Mouse (Mus musculus) heart, postnatal 0 days (tissue): ENCODE results near the gene Eppin. TPM values are rescaled to one million over a fixed set of nuclear protein-coding genes. Genes with fewer than 3 reads are reported as not detected.

ENCODE experiments used
- ATAC-seq: fragments of 200-750 bp; cut with Nextera tagmentation; 2 replicates; pipeline ENCODE4 v1.8.0; 2017; ENCODE audit warnings: low read depth, moderate number of reproducible peaks, moderate library complexity; ENCODE audit not compliant: insufficient read depth
- DNase-seq: peaks from one replicate; pipeline ENCODE4 v3.0.0-alpha.2; 2016; ENCODE audit warnings: low spot score
- H3K27ac ChIP-seq: fragments of 300-500 bp; sonication (generic); 2 replicates; pipeline ENCODE4 v1.5.1; 2014; ENCODE audit warnings: low read depth, mild to moderate bottlenecking
- H3K27me3 ChIP-seq: fragments of 300-500 bp; sonication (generic); 2 replicates; pipeline ENCODE4 v1.6.1; 2014; ENCODE audit warnings: low read length, mixed read lengths; ENCODE audit not compliant: control insufficient read depth, insufficient read depth
- H3K36me3 ChIP-seq: fragments of 300-500 bp; sonication (generic); replicated peaks from 2 replicates; pipeline ENCODE4 v1.6.1; 2014; ENCODE audit warnings: low read length, mixed read lengths; ENCODE audit not compliant: control insufficient read depth, insufficient read depth
- H3K4me1 ChIP-seq: fragments of 300-500 bp; sonication (generic); 2 replicates; pipeline ENCODE4 v1.6.1; 2014; ENCODE audit warnings: antibody characterized with exemption; ENCODE audit not compliant: control insufficient read depth, insufficient read depth
- H3K4me2 ChIP-seq: fragments of 300-500 bp; sonication (generic); 2 replicates; pipeline ENCODE4 v1.6.1; 2014; ENCODE audit warnings: low read depth, mild to moderate bottlenecking, low read length, moderate library complexity
- H3K4me3 ChIP-seq: fragments of 300-500 bp; sonication (generic); 2 replicates; pipeline ENCODE4 v1.5.1; 2014; ENCODE audit warnings: low read depth, low read length
- H3K9ac ChIP-seq: fragments of 300-500 bp; sonication (generic); replicated peaks from 2 replicates; pipeline ENCODE4 v1.6.1; 2014; ENCODE audit warnings: low read depth, low read length, mixed read lengths
- H3K9me3 ChIP-seq: fragments of 300-500 bp; sonication (generic); replicated peaks from 2 replicates; pipeline ENCODE4 v1.6.1; 2016; ENCODE audit warnings: low read length; ENCODE audit not compliant: control insufficient read depth
- CTCF ChIP-seq: IDR thresholded peaks from 2 replicates; pipeline ENCODE4 v1.5.1; 2016; ENCODE audit warnings: antibody characterized with exemption, control low read depth, low read depth
- EP300 ChIP-seq: IDR thresholded peaks from 2 replicates; pipeline ENCODE4 v1.6.1; 2016; ENCODE audit warnings: antibody characterized with exemption, low read depth
- WGBS: fragments of 180-500 bp; shearing (Covaris S2); extraction: QIAGEN DNeasy Blood & Tissue Kit; methylation state at CpG from one replicate; pipeline ENCODE4 v1.1.7; 2014; 5-methylcytosine and 5-hydroxymethylcytosine counted together
- polyA plus RNA-seq: library from polyadenylated mRNA; unstranded; fragments of >200 nt; fragmentation: Nextera tagmentation; extraction: Ambion mirVana; gene quantifications from 2 replicates; pipeline ENCODE4 v1.2.1, GENCODE M21; 2015
- total RNA-seq: library from RNA; depleted of rRNA; stranded (reverse); fragments of >200 nt; gene quantifications from 2 replicates; pipeline ENCODE4 v1.2.3, GENCODE M21; 2014; ENCODE audit warnings: low replicate concordance; rRNA removed

Gene Eppin
- total RNA-seq (not detected in 2 replicates), polyA plus RNA-seq (not detected in 2 replicates)

- Histone ChIP-seq H3K9me3 (no peaks in the 10 kb centered on the region), H3K4me2 (no peak within 1 kb of the TSS), H3K36me3 (no peaks in the 10 kb centered on the region), H3K9ac (no peak within 1 kb of the TSS), H3K27ac (no peak within 1 kb of the TSS), H3K4me3 (no peak within 1 kb of the TSS), H3K27me3 (0 out of 2 replicates have a peak, but pooled peaks cover 2% of the 10 kb centered on the region), H3K4me1 (no peaks in the 10 kb centered on the region)
- WGBS, result 59% methylated on average over 4 of the region's 4 CpGs
- ATAC-seq, result no peak
- TF ChIP-seq EP300 (no peak), CTCF (no peak)
- DNase-seq, result no peak
Observed at GRCm38 (mm10) chr2:164593494-164593893, at the start of gene Eppin. Eppin (minus strand) TSS chr2:164593594.

GRCm38 (mm10) chr2:164641881-164642673 is 48.7 kb upstream of the Eppin start:
- no peak for TF ChIP-seq CTCF
- no peak for TF ChIP-seq EP300
- WGBS, result 70% methylated on average over 13 of the region's 13 CpGs
- Histone ChIP-seq H3K9ac (no peak overlapping the region), H3K36me3 (no peaks in the 10 kb centered on the region), H3K27ac (no peak overlapping the region), H3K27me3 (no peaks in the 10 kb centered on the region), H3K9me3 (0 out of 2 replicates have a peak, but pooled peaks cover 3% of the 10 kb centered on the region), H3K4me3 (no peak overlapping the region), H3K4me2 (no peak overlapping the region), H3K4me1 (no peaks in the 10 kb centered on the region)
- ATAC-seq, result no peak
- no peak for DNase-seq

GRCm38 (mm10) chr2:164641129-164641528 is 47.7 kb upstream of the Eppin start:
- no peaks in the 10 kb centered on the region for H3K9me3 ChIP-seq
- H3K4me3 ChIP-seq, result no peak overlapping the region
- no peaks in the 10 kb centered on the region for H3K36me3 ChIP-seq
- DNase-seq, result no peak
- H3K27me3 ChIP-seq, result no peaks in the 10 kb centered on the region
- H3K4me1 ChIP-seq, result no peaks in the 10 kb centered on the region
- 54% methylated on average over 7 of the region's 7 CpGs for WGBS
- no peak for TF ChIP-seq EP300
- no peak for TF ChIP-seq CTCF
- no peak overlapping the region for H3K27ac ChIP-seq
- no peak for ATAC-seq
- H3K9ac ChIP-seq, result no peak overlapping the region
- H3K4me2 ChIP-seq, result no peak overlapping the region

GRCm38 (mm10) chr2:164638696-164639095 is 45.3 kb upstream of the Eppin start, which contains the start of gene Wfdc16:
Wfdc16 (minus strand) TSS chr2:164638796.
- Histone ChIP-seq H3K9me3 (no peaks in the 10 kb centered on the region), H3K27me3 (no peaks in the 10 kb centered on the region), H3K4me3 (no peak within 1 kb of the TSS), H3K4me1 (no peaks in the 10 kb centered on the region), H3K27ac (no peak within 1 kb of the TSS), H3K9ac (no peak within 1 kb of the TSS), H3K4me2 (no peak within 1 kb of the TSS), H3K36me3 (no peaks in the 10 kb centered on the region)
- ATAC-seq (no peak), DNase-seq (no peak)
- TF ChIP-seq EP300 (no peak), CTCF (no peak)
- WGBS, result 79% methylated on average over 3 of the region's 3 CpGs

- Histone ChIP-seq H3K9me3 (no peaks in the 10 kb centered on the region), H3K4me2 (no peak overlapping the region), H3K27me3 (no peaks in the 10 kb centered on the region), H3K4me1 (no peaks in the 10 kb centered on the region), H3K9ac (no peak overlapping the region), H3K36me3 (no peaks in the 10 kb centered on the region), H3K4me3 (no peak overlapping the region), H3K27ac (no peak overlapping the region)
- 74% methylated on average over 9 of the region's 9 CpGs for WGBS
- TF ChIP-seq CTCF, result no peak
- TF ChIP-seq EP300, result no peak
- ATAC-seq, result no peak
- DNase-seq, result no peak
Observed at GRCm38 (mm10) chr2:164635266-164635665, 41.9 kb upstream of the Eppin start.

GRCm38 (mm10) chr2:164621775-164622174 is 28.4 kb upstream of the Eppin start:
- DNase-seq (no peak), ATAC-seq (no peak)
- Histone ChIP-seq H3K4me3 (no peak overlapping the region), H3K4me2 (no peak overlapping the region), H3K36me3 (no peaks in the 10 kb centered on the region), H3K27ac (no peak overlapping the region), H3K27me3 (no peaks in the 10 kb centered on the region), H3K9me3 (no peaks in the 10 kb centered on the region), H3K4me1 (no peaks in the 10 kb centered on the region), H3K9ac (no peak overlapping the region)
- 73% methylated on average over 4 of the region's 4 CpGs for WGBS
- TF ChIP-seq EP300 (no peak), CTCF (no peak)
